Mouse (Mus musculus) forebrain, embryonic 11.5 days (tissue): Measurements from ENCODE around the gene Oma1. TPM values are rescaled to one million over a fixed set of nuclear protein-coding genes. Genes with fewer than 3 reads are reported as not detected.
A peak's percentile ranks its signal among the peaks of the same experiment; 100 is the strongest.

Experiments
- ATAC-seq: fragments of 200-750 bp; cut with Nextera tagmentation; replicated peaks from 2 replicates; pipeline ENCODE4 v1.8.0; 2017; ENCODE audit warnings: moderate TSS enrichment; ENCODE audit not compliant: low FRiP score
- DNase-seq: peaks from one replicate; pipeline ENCODE4 v3.0.0-alpha.2; 2017; ENCODE audit warnings: low spot score
- H3K27ac ChIP-seq: fragments of 300-500 bp; sonication (generic); 2 replicates; pipeline ENCODE4 v1.5.1; 2014; ENCODE audit warnings: low read depth, low read length
- H3K27me3 ChIP-seq: fragments of 300-500 bp; sonication (generic); 2 replicates; pipeline ENCODE4 v1.6.1; 2014; ENCODE audit warnings: mild to moderate bottlenecking, low read length, mixed read lengths; ENCODE audit not compliant: control insufficient read depth, insufficient read depth
- H3K36me3 ChIP-seq: fragments of 300-500 bp; sonication (generic); 2 replicates; pipeline ENCODE4 v1.6.1; 2014; ENCODE audit warnings: mild to moderate bottlenecking, low read length, moderate library complexity, mixed read lengths; ENCODE audit not compliant: control insufficient read depth, insufficient read depth
- H3K4me1 ChIP-seq: fragments of 300-500 bp; sonication (generic); replicated peaks from 2 replicates; pipeline ENCODE4 v1.6.1; 2014; ENCODE audit warnings: low read length, mixed read lengths; ENCODE audit not compliant: control insufficient read depth, insufficient read depth
- H3K4me2 ChIP-seq: fragments of 300-500 bp; sonication (generic); 2 replicates; pipeline ENCODE4 v1.6.1; 2014; ENCODE audit warnings: low read depth, mild to moderate bottlenecking, low read length, moderate library complexity, mixed read lengths; ENCODE audit not compliant: severe bottlenecking
- H3K4me3 ChIP-seq: fragments of 300-500 bp; sonication (generic); 2 replicates; pipeline ENCODE4 v1.5.1; 2014; ENCODE audit warnings: low read depth, low read length
- H3K9ac ChIP-seq: fragments of 300-500 bp; sonication (generic); 2 replicates; pipeline ENCODE4 v1.6.1; 2014; ENCODE audit warnings: low read length
- H3K9me3 ChIP-seq: fragments of 300-500 bp; sonication (generic); 2 replicates; pipeline ENCODE4 v1.6.1; 2016; ENCODE audit warnings: low read length, mixed read lengths; ENCODE audit not compliant: control insufficient read depth
- WGBS: fragments of 180-500 bp; shearing (Covaris S2); extraction: QIAGEN DNeasy Blood & Tissue Kit; methylation state at CpG from one replicate; pipeline ENCODE4 v1.1.7; 2014; 5-methylcytosine and 5-hydroxymethylcytosine counted together
- polyA plus RNA-seq: library from polyadenylated mRNA; unstranded; fragments of >200 nt; fragmentation: Nextera tagmentation; extraction: Ambion mirVana; gene quantifications from 2 replicates; pipeline ENCODE4 v1.2.1, GENCODE M21; 2014

Oma1 gene
- polyA plus RNA-seq, 1 experiment from 2014 or later = 12.8 TPM

DNA sequence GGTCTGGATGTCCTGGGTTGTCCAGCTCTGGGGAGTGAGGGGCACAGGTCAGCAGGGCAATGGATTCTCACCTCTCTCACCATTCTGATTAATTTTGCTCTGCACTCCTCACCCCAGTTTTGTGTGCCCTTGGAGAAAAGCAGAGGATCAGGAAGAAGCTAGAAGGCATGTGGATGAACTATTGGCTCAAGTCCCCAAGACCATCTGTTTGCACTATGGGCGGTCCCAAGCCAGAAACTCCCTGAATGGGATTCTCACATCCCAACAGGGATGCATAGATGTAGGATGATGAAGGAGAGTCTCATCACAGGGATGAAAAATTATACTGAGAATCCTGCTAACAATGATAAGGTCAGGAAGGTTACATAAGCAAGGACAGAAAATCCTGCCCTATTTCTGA lies 9.8 kb upstream of the Oma1 start:
- H3K9ac ChIP-seq = no peak overlapping the region
- no peaks in the 10 kb centered on the region for H3K36me3 ChIP-seq
- DNase-seq (no peak), ATAC-seq (no peak)
- no peak overlapping the region for H3K27ac ChIP-seq
- H3K4me1 ChIP-seq = no peaks in the 10 kb centered on the region
- H3K4me3 ChIP-seq = no peak overlapping the region
- 90% methylated on average over 1 of the region's 1 CpGs for WGBS
- no peaks in the 10 kb centered on the region for H3K27me3 ChIP-seq
- no peaks in the 10 kb centered on the region for H3K9me3 ChIP-seq
- no peak overlapping the region for H3K4me2 ChIP-seq

GRCm38 (mm10) chr4:103314526-103314910 lies 906 bp downstream of the Oma1 start:
- no peaks in the 10 kb centered on the region for H3K27me3 ChIP-seq
- no peaks in the 10 kb centered on the region; the same call in 1 of the 2 replicates for H3K4me1 ChIP-seq
- no peaks in the 10 kb centered on the region for H3K9me3 ChIP-seq
- 32% methylated on average over 3 of the region's 3 CpGs for WGBS
- H3K4me3 ChIP-seq = peak overlapping the region; percentile 58
- ATAC-seq (no peak), DNase-seq (no peak)
- no peak overlapping the region; the same call in 1 of the 2 replicates for H3K27ac ChIP-seq
- H3K4me2 ChIP-seq = peak overlapping the region; percentile 73
- no peaks in the 10 kb centered on the region for H3K36me3 ChIP-seq
- H3K9ac ChIP-seq = peak overlapping the region; percentile 76; the same call in 1 of the 2 replicates

DNA sequence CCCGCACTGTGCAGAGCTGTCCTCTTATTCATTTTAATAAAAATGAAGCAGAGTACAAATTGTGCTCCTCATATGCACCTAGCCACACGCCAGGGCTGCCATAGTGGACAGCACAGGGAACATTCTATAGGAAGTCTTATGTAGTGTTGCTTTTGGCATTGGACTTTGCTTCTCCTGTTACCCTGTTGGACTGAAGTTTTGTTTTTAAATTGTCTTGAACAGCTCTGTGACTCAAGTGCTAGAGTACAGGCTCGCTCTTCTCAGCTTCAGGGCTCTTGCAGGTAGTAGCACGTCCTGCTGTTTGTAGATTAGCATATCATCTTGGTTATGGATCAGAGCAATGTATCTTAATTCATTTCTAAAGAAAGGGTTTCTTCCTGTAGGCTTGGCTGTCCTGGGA lies 2.2 kb downstream of the Oma1 start:
- Histone ChIP-seq H3K4me2 (no peak overlapping the region), H3K9me3 (no peaks in the 10 kb centered on the region), H3K27me3 (no peaks in the 10 kb centered on the region), H3K27ac (no peak overlapping the region), H3K4me3 (no peak overlapping the region), H3K4me1 (no peaks in the 10 kb centered on the region; the same call in 1 of the 2 replicates), H3K9ac (no peak overlapping the region), H3K36me3 (no peaks in the 10 kb centered on the region)
- 90% methylated on average over 4 of the region's 4 CpGs for WGBS
- ATAC-seq (no peak), DNase-seq (no peak)

- peaks cover 2% of the 10 kb centered on the region; the same call in 1 of the 2 replicates for H3K27me3 ChIP-seq
- 93% methylated on average over 6 of the region's 6 CpGs for WGBS
- no peaks in the 10 kb centered on the region for H3K9me3 ChIP-seq
- no peaks in the 10 kb centered on the region for H3K36me3 ChIP-seq
- DNase-seq = no peak
- 0 out of 2 replicates have a peak, but pooled peaks cover 4% of the 10 kb centered on the region for H3K4me1 ChIP-seq
- no peak overlapping the region for H3K4me2 ChIP-seq
- H3K9ac ChIP-seq = no peak overlapping the region
- no peak overlapping the region for H3K4me3 ChIP-seq
- no peak for ATAC-seq
- no peak overlapping the region for H3K27ac ChIP-seq
These were observed 7.8 kb downstream of the Oma1 start for GRCm38 (mm10) chr4:103321461-103321860.

GRCm38 (mm10) chr4:103324688-103325451 lies 11.3 kb downstream of the Oma1 start:
- Histone ChIP-seq H3K9me3 (no peaks in the 10 kb centered on the region), H3K27ac (no peak overlapping the region), H3K4me3 (no peak overlapping the region), H3K36me3 (no peaks in the 10 kb centered on the region), H3K9ac (no peak overlapping the region), H3K27me3 (peaks cover 2% of the 10 kb centered on the region; the same call in 1 of the 2 replicates), H3K4me2 (peak overlapping the region; percentile 18; the same call in 1 of the 2 replicates), H3K4me1 (0 out of 2 replicates have a peak, but pooled peaks cover 4% of the 10 kb centered on the region)
- 32% methylated on average over 17 of the region's 17 CpGs for WGBS
- peak; percentile 80 for ATAC-seq
- DNase-seq = peak; percentile 61

DNA sequence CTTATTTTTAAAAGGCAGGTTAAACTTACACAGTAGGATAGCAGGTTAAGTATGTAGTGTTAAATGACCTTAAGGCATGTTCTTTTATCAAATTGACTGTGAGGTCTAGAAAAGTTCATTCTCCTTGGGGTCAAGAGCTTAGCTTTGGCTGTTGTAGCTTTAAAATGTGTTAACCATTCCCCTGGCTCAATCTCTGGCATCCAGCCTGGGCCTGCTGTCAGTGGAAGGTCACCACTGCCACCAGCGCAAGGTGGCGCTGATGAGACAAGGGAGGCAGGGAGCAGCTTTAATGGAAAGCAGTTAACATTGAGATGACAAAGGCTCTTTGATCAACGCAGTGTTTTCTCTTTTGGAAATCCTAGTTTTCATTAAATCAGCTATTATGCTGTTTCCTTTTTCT lies 13.4 kb downstream of the Oma1 start:
- Histone ChIP-seq H3K4me2 (no peak overlapping the region), H3K27me3 (peaks cover 2% of the 10 kb centered on the region; the same call in 1 of the 2 replicates), H3K4me1 (0 out of 2 replicates have a peak, but pooled peaks cover 4% of the 10 kb centered on the region), H3K36me3 (no peaks in the 10 kb centered on the region), H3K9me3 (no peaks in the 10 kb centered on the region), H3K4me3 (no peak overlapping the region), H3K27ac (no peak overlapping the region), H3K9ac (no peak overlapping the region)
- ATAC-seq (no peak), DNase-seq (no peak)
- 74% methylated on average over 3 of the region's 3 CpGs for WGBS

- Histone ChIP-seq H3K36me3 (no peaks in the 10 kb centered on the region), H3K9me3 (no peaks in the 10 kb centered on the region), H3K27ac (no peak overlapping the region), H3K4me2 (no peak overlapping the region), H3K4me1 (0 out of 2 replicates have a peak, but pooled peaks cover 4% of the 10 kb centered on the region), H3K9ac (no peak overlapping the region), H3K27me3 (no peaks in the 10 kb centered on the region; the same call in 1 of the 2 replicates), H3K4me3 (no peak overlapping the region)
- ATAC-seq = no peak
- no peak for DNase-seq
- WGBS = 70% methylated on average over 6 of the region's 6 CpGs
These were observed 15.7 kb downstream of the Oma1 start for GRCm38 (mm10) chr4:103329348-103329747.

- no peak overlapping the region for H3K9ac ChIP-seq
- no peaks in the 10 kb centered on the region for H3K36me3 ChIP-seq
- WGBS = 86% methylated on average over 5 of the region's 5 CpGs
- H3K4me2 ChIP-seq = no peak overlapping the region
- no peaks in the 10 kb centered on the region for H3K4me1 ChIP-seq
- DNase-seq (no peak), ATAC-seq (no peak)
- H3K4me3 ChIP-seq = no peak overlapping the region
- no peaks in the 10 kb centered on the region for H3K27me3 ChIP-seq
- no peak overlapping the region for H3K27ac ChIP-seq
- H3K9me3 ChIP-seq = no peaks in the 10 kb centered on the region
These were observed 21.5 kb downstream of the Oma1 start for GRCm38 (mm10) chr4:103335134-103335533.

DNA sequence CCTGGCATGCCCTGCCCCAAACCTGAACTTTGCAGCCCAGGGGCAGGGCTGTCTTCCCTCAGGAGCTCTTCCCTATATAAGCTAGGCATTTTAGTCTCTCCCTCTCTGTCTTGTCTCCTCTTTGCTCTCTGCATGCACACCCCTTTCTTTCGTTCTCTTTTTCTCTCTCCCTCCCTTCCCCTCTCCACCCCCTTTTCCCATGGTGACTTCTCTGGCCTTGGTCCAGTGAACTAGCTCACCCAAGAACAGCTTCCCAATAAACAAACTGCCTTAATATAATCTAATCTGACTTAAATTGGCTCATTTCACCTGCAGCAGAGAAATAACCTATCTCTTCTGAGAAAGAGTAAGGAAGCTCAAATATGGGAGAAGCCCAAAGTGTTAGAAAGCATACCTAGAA lies 27.1 kb downstream of the Oma1 start:
- Histone ChIP-seq H3K9me3 (no peaks in the 10 kb centered on the region), H3K36me3 (no peaks in the 10 kb centered on the region), H3K4me3 (no peak overlapping the region), H3K4me1 (no peaks in the 10 kb centered on the region), H3K4me2 (no peak overlapping the region), H3K27me3 (no peaks in the 10 kb centered on the region), H3K27ac (no peak overlapping the region), H3K9ac (no peak overlapping the region)
- 94% methylated on average over 1 of the region's 1 CpGs for WGBS
- DNase-seq (no peak), ATAC-seq (no peak)
